Mouse (Mus musculus) T-helper 17 cell (primary cell): ENCODE data around the gene Rnf149.

Source experiments
- in situ Hi-C, 2 experiments: fragments of 300-600 bp; cut with MboI, MseI; formaldehyde crosslinking; loops; 1 replicate in 1 of 2; 2 replicates in 1 of 2; pipeline ENCODE4 v1.15.1; 2025; ENCODE audit warnings: high pct_unique_total_duplicates in 2 of 2

The Rnf149 gene

GRCm38 (mm10) chr1:39576431-39577243 is 568 bp downstream of the Rnf149 start:
- in situ Hi-C loops: loop anchor here (5.0 to 10.0 kb wide), 2 partner anchors 34 to 938 kb away; partner anchors contain the start of gene Il18rap (in 1 of the 2)

DNA sequence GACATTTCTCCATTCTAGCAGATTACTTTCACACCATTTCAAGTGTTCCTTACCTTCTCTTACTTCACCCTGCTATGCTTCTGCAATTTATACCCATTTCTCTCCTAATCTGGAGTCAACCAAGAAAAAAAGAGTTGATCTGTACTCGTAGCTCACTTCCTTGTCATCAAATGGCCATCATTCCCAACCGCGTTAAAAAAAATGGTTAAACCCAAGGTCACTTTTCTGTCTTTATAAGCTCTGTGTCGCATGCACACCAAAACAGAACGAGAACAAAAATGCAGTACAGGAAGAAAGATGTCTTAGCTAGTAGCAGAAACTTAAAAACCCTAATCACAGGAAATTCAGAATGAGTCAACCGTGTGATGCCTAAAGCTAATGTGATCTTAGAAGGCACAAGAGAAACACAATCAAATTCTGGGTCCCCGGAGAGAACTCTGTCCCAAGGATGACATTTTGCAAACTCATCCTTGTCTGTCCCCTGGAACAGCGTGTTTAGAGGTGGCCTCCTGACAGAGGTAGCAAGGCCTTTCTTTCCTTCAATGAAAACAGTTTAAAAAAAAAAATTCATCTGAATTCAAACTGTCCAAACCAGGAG is 1.3 kb downstream of the Rnf149 start:
- in situ Hi-C loops: loop anchor here (5.0 to 10.0 kb wide), 2 partner anchors 34 to 939 kb away; partner anchors contain the start of gene Il18rap (in 1 of the 2)

- in situ Hi-C loops: loop anchor here in 1 of 2 experiments (10.0 kb wide), 1 partner anchor 941 kb away; the partner anchor contains the start of gene Il18rap
Measured at GRCm38 (mm10) chr1:39573890-39574289, 3.3 kb downstream of the Rnf149 start.

DNA sequence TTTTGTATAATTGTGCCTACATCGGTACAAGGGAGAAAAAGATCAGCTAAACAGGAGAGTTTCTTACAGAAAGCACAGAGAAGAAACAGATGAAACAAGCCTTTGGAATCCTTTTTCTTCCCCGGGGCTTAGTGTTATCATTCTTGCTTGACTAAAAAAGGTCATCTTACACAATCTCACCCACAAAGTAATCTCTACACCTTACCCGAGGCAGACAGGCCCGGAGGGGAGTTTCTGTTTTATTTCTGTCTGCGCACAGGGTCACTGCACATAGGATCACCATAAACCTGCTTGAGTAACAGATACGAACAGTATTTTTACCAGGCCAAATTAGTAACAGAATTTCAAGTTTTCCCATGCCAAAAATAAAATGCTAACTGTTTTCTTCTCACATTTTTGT is 5.6 kb downstream of the Rnf149 start:
- in situ Hi-C loops: loop anchor here in 1 of 2 experiments (10.0 kb wide), 1 partner anchor 943 kb away; the partner anchor contains the start of gene Il18rap

GRCm38 (mm10) chr1:39568079-39568478 is 9.1 kb downstream of the Rnf149 start:
- in situ Hi-C loops: no loop called here

DNA sequence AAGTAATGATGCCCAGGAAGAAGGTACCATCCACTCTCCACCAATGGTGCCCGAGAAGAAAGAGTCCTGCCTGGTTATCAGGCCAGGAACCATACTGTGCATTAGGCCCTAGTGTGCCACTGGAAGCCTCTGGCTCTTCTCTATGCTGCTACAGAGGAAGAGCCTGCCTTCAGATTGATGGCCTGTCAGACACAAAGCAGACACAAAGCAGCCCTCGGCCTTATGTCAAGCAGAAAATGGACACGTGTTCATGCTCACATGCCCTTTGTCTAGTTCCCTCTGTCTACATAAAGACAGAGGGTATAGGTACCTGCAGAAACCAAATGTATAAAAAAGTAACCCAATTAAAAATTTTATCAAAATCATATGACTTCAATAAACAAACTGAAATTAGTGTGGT is 12.6 kb downstream of the Rnf149 start:
- in situ Hi-C loops: no loop called here

DNA sequence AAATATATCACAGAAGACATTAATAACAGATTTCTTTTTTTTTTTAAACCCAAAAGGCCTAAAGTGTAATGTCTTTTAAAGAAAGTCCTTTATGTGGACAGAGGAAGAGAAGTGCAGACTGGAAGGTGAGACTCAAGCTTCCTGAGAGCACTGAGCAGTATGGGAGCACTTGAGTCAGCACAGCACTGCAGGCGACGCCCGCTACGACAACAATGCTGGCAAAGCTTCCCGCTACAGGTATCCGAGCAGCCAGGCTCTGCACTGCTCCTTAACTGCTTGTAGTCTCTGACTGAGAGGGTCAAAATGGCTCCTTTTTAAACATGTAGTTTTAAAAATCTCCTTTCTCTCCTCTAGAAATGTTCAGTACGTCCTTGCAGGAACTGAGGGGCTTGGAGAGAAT is 14.0 kb downstream of the Rnf149 start:
- in situ Hi-C loops: no loop called here

DNA sequence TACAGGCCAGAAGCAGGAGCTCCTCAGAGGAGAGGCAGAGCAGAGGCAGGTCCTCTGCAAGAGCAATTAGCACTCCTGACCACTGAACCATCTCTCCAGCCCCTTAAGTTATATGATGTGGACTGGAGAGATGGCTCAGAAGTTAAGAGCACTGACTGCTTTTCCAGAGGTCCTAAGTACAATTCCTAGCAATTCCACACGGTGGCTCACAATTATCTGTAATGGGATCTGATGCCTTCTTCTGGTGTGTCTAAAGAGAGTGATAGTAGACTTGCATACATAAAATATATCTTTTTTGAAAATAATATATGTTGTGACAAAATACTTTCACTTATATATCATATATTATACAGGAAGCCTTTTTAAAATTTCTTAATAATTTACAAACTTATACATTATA is 15.3 kb downstream of the Rnf149 start:
- in situ Hi-C loops: no loop called here

DNA sequence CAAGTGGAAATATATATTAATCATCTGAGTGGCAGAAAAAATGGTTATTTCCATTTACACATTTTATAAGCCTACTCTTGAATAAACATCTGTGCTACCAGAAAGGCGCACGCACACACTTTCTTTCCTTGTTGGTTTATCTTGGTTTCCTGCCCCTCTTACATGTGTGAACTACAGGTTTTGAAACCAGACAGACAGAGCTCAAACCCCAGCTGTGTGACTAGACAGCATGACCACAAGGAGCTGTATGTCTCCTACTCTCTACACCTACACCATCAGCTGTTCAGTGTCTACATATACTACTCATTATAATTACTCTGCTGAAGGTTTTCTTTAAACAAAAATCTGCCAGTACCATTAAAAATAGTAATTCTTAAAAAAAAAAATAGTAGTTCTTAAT is 18.2 kb downstream of the Rnf149 start:
- in situ Hi-C loops: loop anchor here in 1 of 2 experiments (5.0 kb wide), 1 partner anchor 378 kb away; no protein-coding TSS in a partner anchor

- in situ Hi-C loops: loop anchor here in 1 of 2 experiments (5.0 kb wide), 1 partner anchor 382 kb away; no protein-coding TSS in a partner anchor
Measured at GRCm38 (mm10) chr1:39555556-39556415, 21.4 kb downstream of the Rnf149 start.

- in situ Hi-C loops: loop anchor here in 1 of 2 experiments (10.0 kb wide), 1 partner anchor 505 kb away; no protein-coding TSS in a partner anchor
Measured at GRCm38 (mm10) chr1:39549831-39550230, 27.4 kb downstream of the Rnf149 start.

DNA sequence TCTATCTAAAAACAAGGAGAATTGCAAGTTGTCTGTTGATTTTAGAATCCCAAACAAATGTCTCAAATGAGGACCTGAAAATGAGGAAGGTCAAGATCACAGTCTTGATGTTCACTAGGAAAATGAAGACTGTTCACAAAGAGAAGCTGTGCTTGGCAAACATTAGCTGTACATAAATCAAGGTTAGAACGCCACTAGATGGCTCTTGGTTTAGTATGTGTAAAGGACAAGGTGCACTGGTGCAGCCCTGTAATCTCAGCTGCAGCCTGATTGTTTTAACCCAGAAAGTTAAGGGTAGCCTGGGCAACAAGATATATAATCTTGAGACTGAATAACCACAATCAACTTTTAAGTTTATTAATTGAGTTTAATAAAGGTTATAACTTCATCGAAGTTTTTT is 30.0 kb downstream of the Rnf149 start:
- in situ Hi-C loops: loop anchor here in 1 of 2 experiments (10.0 kb wide), 1 partner anchor 508 kb away; no protein-coding TSS in a partner anchor

DNA sequence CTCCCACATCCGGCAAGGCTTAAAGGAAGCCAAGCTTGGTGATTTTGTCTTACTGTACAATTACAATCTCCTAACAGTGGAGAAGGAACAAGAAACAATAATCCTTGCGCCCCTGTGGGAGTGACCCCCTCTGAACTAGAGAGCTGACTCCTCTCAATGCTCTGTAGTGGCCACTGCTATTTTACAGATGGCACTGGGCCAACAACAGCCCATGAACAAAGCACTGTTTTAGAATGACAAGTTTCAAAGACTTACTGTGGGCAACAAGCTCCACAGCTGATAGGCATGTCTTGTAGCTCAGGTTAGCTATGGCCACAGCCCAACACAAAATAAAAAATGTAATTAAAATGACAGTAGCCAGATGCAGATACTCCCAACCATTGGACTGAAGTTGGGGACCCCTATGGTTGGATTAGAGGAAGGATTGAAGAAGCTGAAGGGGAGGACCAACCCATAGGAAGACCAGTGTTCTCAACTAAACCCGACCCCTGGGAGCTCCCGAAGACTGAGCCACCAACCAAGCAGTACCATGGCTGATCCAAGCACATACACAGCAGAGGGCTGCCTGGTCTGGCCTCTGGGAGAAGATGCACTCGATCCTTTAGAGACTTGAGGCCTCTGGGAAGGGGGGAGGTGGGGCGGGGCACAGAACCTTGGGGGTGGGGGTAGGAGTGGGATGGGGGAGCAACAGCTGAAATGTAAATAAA is 30.9 kb downstream of the Rnf149 start:
- in situ Hi-C loops: loop anchor here in 1 of 2 experiments (10.0 kb wide), 1 partner anchor 508 kb away; no protein-coding TSS in a partner anchor

GRCm38 (mm10) chr1:39545589-39545988 is 31.6 kb downstream of the Rnf149 start:
- in situ Hi-C loops: loop anchor here in 1 of 2 experiments (10.0 kb wide), 1 partner anchor 509 kb away; no protein-coding TSS in a partner anchor

DNA sequence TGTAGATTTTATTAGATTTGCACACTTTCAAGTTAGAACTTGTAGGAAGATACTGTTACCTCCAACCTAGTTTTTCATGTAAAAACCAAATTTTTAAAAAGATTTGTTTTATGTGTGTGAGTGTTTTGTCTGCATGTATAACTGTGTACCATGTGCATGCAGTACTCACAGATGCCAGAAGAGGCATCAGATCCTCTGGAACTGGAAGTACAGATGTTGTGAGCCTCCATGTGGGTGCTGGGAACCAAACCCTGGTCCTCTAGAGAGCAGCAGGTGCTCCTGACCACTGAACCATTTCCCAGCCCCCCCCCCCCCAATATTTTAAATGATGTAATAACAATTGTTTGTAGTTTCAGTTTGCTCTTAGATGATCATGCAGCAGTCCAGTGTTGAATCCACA is 36.6 kb downstream of the Rnf149 start:
- in situ Hi-C loops: loop anchor here in 1 of 2 experiments (5.0 to 10.0 kb wide), 2 partner anchors 37 to 514 kb away; partner anchors contain the start of gene Rnf149

DNA sequence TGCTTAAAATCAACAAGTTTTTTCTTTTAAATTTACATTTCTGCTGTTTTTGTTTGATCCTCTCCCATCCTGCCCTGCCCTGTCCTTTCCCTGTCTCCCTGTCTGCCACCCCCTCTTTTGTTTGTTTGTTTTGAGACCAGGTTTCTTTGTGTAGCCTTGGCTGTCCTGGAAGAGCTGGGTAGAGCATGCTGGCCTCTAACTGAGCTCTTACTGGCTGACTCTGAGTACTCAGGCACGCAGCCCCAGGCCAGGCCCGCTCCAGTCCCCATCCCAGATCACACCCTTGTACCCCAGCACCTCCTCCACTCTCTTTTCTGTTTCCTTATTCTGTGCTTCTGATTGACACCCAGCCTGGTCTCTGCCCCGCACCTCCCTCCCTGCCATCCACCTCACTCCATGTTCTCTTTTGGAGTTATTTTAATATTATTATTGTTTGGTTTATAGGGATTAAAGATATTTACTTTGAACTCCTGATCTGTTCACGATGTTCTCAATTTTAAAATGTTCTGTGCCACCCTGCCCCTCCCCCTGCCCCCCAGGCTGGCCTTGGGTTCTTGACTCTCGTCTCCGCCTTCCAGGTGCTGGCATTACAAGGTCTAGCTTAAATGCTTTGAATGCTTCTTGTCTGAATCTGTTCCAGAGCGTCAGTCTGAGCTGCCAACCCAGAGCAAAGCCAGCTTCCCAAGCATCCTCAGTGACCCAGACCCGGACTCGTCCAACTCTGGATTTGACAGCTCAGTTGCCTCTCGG is 39.4 kb downstream of the Rnf149 start:
- in situ Hi-C loops: no loop called here

- in situ Hi-C loops: no loop called here
Measured at GRCm38 (mm10) chr1:39536701-39537100, 40.5 kb downstream of the Rnf149 start.

- in situ Hi-C loops: no loop called here
Measured at GRCm38 (mm10) chr1:39535515-39536311, 41.5 kb downstream of the Rnf149 start.

GRCm38 (mm10) chr1:39534831-39535230 is 42.4 kb downstream of the Rnf149 start, which contains the start of gene Cnot11:
Cnot11 (plus strand) TSS chr1:39534992.
- in situ Hi-C loops: no loop called here
